Mouse (Mus musculus): Measurements from ENCODE around the gene Ttll3. TPM values are rescaled to one million over a fixed set of nuclear protein-coding genes. Genes with fewer than 3 reads are reported as not detected.

Gene Ttll3
- polyA plus RNA-seq, 1 experiment from 2014 or later = 4.8 TPM

- no peak overlapping the region for H3K4me3 ChIP-seq (ENCODE audit: low read length)
- H3K9ac ChIP-seq (ENCODE audit: low read length) = no peak overlapping the region
- H3K36me3 ChIP-seq (ENCODE audit: control insufficient read depth, insufficient read depth, low read length) = no peaks in the 10 kb centered on the region
- no peaks in the 10 kb centered on the region for H3K27me3 ChIP-seq (ENCODE audit: control insufficient read depth, insufficient read depth, low read depth, low read length)
- WGBS = 79% methylated on average over 6 of the region's 6 CpGs
- 0 out of 2 replicates have a peak, but pooled peaks cover 2% of the 10 kb centered on the region for H3K9me3 ChIP-seq (ENCODE audit: control insufficient read depth, low read length)
- H3K27ac ChIP-seq (ENCODE audit: low read length) = no peak overlapping the region
- no peaks in the 10 kb centered on the region for H3K4me1 ChIP-seq (replicated peaks; ENCODE audit: control insufficient read depth, insufficient read depth, low read length)
- no peak overlapping the region for H3K4me2 ChIP-seq (ENCODE audit: low read depth, low read length)
- ATAC-seq (ENCODE audit: low read depth) = no peak
These were observed 16.4 kb downstream of the Ttll3 start for GRCm38 (mm10) chr6:113405483-113405882.

GRCm38 (mm10) chr6:113406683-113407082 is 17.6 kb downstream of the Ttll3 start:
- Histone ChIP-seq H3K9me3 (ENCODE audit: control insufficient read depth, low read length) (0 out of 2 replicates have a peak, but pooled peaks cover 2% of the 10 kb centered on the region), H3K36me3 (ENCODE audit: control insufficient read depth, insufficient read depth, low read length) (no peaks in the 10 kb centered on the region), H3K9ac (ENCODE audit: low read length) (no peak overlapping the region), H3K4me3 (ENCODE audit: low read length) (no peak overlapping the region), H3K4me2 (ENCODE audit: low read depth, low read length) (no peak overlapping the region), H3K4me1 (replicated peaks; ENCODE audit: control insufficient read depth, insufficient read depth, low read length) (no peaks in the 10 kb centered on the region), H3K27me3 (ENCODE audit: control insufficient read depth, insufficient read depth, low read depth, low read length) (no peaks in the 10 kb centered on the region), H3K27ac (ENCODE audit: low read length) (no peak overlapping the region)
- 73% methylated on average over 9 of the region's 9 CpGs for WGBS
- ATAC-seq (ENCODE audit: low read depth) = no peak

GRCm38 (mm10) chr6:113410001-113410400 is 20.9 kb downstream of the Ttll3 start:
- 38% methylated on average over 1 of the region's 1 CpGs for WGBS
- H3K9me3 ChIP-seq (ENCODE audit: control insufficient read depth, low read length) = 0 out of 2 replicates have a peak, but pooled peaks cover 2% of the 10 kb centered on the region
- H3K36me3 ChIP-seq (ENCODE audit: control insufficient read depth, insufficient read depth, low read length) = 0 out of 2 replicates have a peak, but pooled peaks cover 1% of the 10 kb centered on the region
- H3K4me2 ChIP-seq (ENCODE audit: low read depth, low read length) = no peak overlapping the region
- H3K27me3 ChIP-seq (ENCODE audit: control insufficient read depth, insufficient read depth, low read depth, low read length) = no peaks in the 10 kb centered on the region
- ATAC-seq (ENCODE audit: low read depth) = no peak
- no peaks in the 10 kb centered on the region for H3K4me1 ChIP-seq (replicated peaks; ENCODE audit: control insufficient read depth, insufficient read depth, low read length)
- H3K4me3 ChIP-seq (ENCODE audit: low read length) = no peak overlapping the region
- H3K9ac ChIP-seq (ENCODE audit: low read length) = no peak overlapping the region
- H3K27ac ChIP-seq (ENCODE audit: low read length) = no peak overlapping the region

GRCm38 (mm10) chr6:113416416-113416815 is 27.4 kb downstream of the Ttll3 start:
- WGBS = 57% methylated on average over 5 of the region's 5 CpGs
- no peak overlapping the region for H3K4me2 ChIP-seq (ENCODE audit: low read depth, low read length)
- H3K4me1 ChIP-seq (replicated peaks; ENCODE audit: control insufficient read depth, insufficient read depth, low read length) = peaks cover 15% of the 10 kb centered on the region
- no peak overlapping the region for H3K4me3 ChIP-seq (ENCODE audit: low read length)
- peaks cover 6% of the 10 kb centered on the region; the same call in 1 of the 2 replicates for H3K36me3 ChIP-seq (ENCODE audit: control insufficient read depth, insufficient read depth, low read length)
- H3K9me3 ChIP-seq (ENCODE audit: control insufficient read depth, low read length) = no peaks in the 10 kb centered on the region
- no peak overlapping the region for H3K27ac ChIP-seq (ENCODE audit: low read length)
- no peaks in the 10 kb centered on the region for H3K27me3 ChIP-seq (ENCODE audit: control insufficient read depth, insufficient read depth, low read depth, low read length)
- H3K9ac ChIP-seq (ENCODE audit: low read length) = no peak overlapping the region
- ATAC-seq (ENCODE audit: low read depth) = no peak

GRCm38 (mm10) chr6:113418441-113419198 is 29.6 kb downstream of the Ttll3 start:
- H3K27ac ChIP-seq (ENCODE audit: low read length) = peak overlapping the region; percentile 31
- H3K9ac ChIP-seq (ENCODE audit: low read length) = peak overlapping the region; percentile 85
- 11% methylated on average over 16 of the region's 16 CpGs for WGBS
- H3K4me3 ChIP-seq (ENCODE audit: low read length) = peak overlapping the region; percentile 82
- peak; percentile 63 for ATAC-seq (ENCODE audit: low read depth)
- H3K36me3 ChIP-seq (ENCODE audit: control insufficient read depth, insufficient read depth, low read length) = peaks cover 6% of the 10 kb centered on the region; the same call in 1 of the 2 replicates
- no peaks in the 10 kb centered on the region for H3K9me3 ChIP-seq (ENCODE audit: control insufficient read depth, low read length)
- peak overlapping the region; percentile 97 for H3K4me2 ChIP-seq (ENCODE audit: low read depth, low read length)
- peaks cover 15% of the 10 kb centered on the region for H3K4me1 ChIP-seq (replicated peaks; ENCODE audit: control insufficient read depth, insufficient read depth, low read length)
- no peaks in the 10 kb centered on the region for H3K27me3 ChIP-seq (ENCODE audit: control insufficient read depth, insufficient read depth, low read depth, low read length)

GRCm38 (mm10) chr6:113419199-113419587 is 30.1 kb downstream of the Ttll3 start, which contains the start of gene Rpusd3:
TSS of gene Rpusd3 (minus strand) at chr6:113419340.
- Histone ChIP-seq H3K4me2 (ENCODE audit: low read depth, low read length) (peak within 1 kb of the TSS; percentile 97), H3K36me3 (ENCODE audit: control insufficient read depth, insufficient read depth, low read length) (peaks cover 6% of the 10 kb centered on the region; the same call in 1 of the 2 replicates), H3K4me3 (ENCODE audit: low read length) (peak within 1 kb of the TSS; percentile 82), H3K9ac (ENCODE audit: low read length) (peak within 1 kb of the TSS; percentile 85), H3K9me3 (ENCODE audit: control insufficient read depth, low read length) (no peaks in the 10 kb centered on the region), H3K27ac (ENCODE audit: low read length) (peak within 1 kb of the TSS; percentile 31), H3K27me3 (ENCODE audit: control insufficient read depth, insufficient read depth, low read depth, low read length) (no peaks in the 10 kb centered on the region), H3K4me1 (replicated peaks; ENCODE audit: control insufficient read depth, insufficient read depth, low read length) (peaks cover 15% of the 10 kb centered on the region)
- ATAC-seq (ENCODE audit: low read depth) = peak; percentile 99
- 0% methylated on average over 25 of the region's 25 CpGs for WGBS

- Histone ChIP-seq H3K27me3 (ENCODE audit: control insufficient read depth, insufficient read depth, low read depth, low read length) (no peaks in the 10 kb centered on the region), H3K4me1 (replicated peaks; ENCODE audit: control insufficient read depth, insufficient read depth, low read length) (peaks cover 11% of the 10 kb centered on the region), H3K4me2 (ENCODE audit: low read depth, low read length) (no peak overlapping the region), H3K9me3 (ENCODE audit: control insufficient read depth, low read length) (no peaks in the 10 kb centered on the region), H3K36me3 (ENCODE audit: control insufficient read depth, insufficient read depth, low read length) (no peaks in the 10 kb centered on the region), H3K4me3 (ENCODE audit: low read length) (no peak overlapping the region), H3K27ac (ENCODE audit: low read length) (no peak overlapping the region), H3K9ac (ENCODE audit: low read length) (no peak overlapping the region)
- no peak for ATAC-seq (ENCODE audit: low read depth)
- 58% methylated on average over 4 of the region's 4 CpGs for WGBS
These were observed 33.9 kb downstream of the Ttll3 start for GRCm38 (mm10) chr6:113423000-113423399.

GRCm38 (mm10) chr6:113424187-113424586 is 35.1 kb downstream of the Ttll3 start:
- WGBS = 80% methylated on average over 7 of the region's 7 CpGs
- H3K27me3 ChIP-seq (ENCODE audit: control insufficient read depth, insufficient read depth, low read depth, low read length) = no peaks in the 10 kb centered on the region
- no peak for ATAC-seq (ENCODE audit: low read depth)
- H3K4me3 ChIP-seq (ENCODE audit: low read length) = no peak overlapping the region
- H3K4me1 ChIP-seq (replicated peaks; ENCODE audit: control insufficient read depth, insufficient read depth, low read length) = peaks cover 4% of the 10 kb centered on the region; the same call in 1 of the 2 replicates
- H3K4me2 ChIP-seq (ENCODE audit: low read depth, low read length) = no peak overlapping the region
- no peaks in the 10 kb centered on the region for H3K36me3 ChIP-seq (ENCODE audit: control insufficient read depth, insufficient read depth, low read length)
- H3K27ac ChIP-seq (ENCODE audit: low read length) = no peak overlapping the region
- no peak overlapping the region for H3K9ac ChIP-seq (ENCODE audit: low read length)
- no peaks in the 10 kb centered on the region for H3K9me3 ChIP-seq (ENCODE audit: control insufficient read depth, low read length)

- Histone ChIP-seq H3K9ac (ENCODE audit: low read length) (no peak overlapping the region), H3K4me1 (replicated peaks; ENCODE audit: control insufficient read depth, insufficient read depth, low read length) (no peaks in the 10 kb centered on the region), H3K4me2 (ENCODE audit: low read depth, low read length) (no peak overlapping the region), H3K27me3 (ENCODE audit: control insufficient read depth, insufficient read depth, low read depth, low read length) (no peaks in the 10 kb centered on the region), H3K9me3 (ENCODE audit: control insufficient read depth, low read length) (no peaks in the 10 kb centered on the region), H3K36me3 (ENCODE audit: control insufficient read depth, insufficient read depth, low read length) (no peaks in the 10 kb centered on the region), H3K27ac (ENCODE audit: low read length) (no peak overlapping the region), H3K4me3 (ENCODE audit: low read length) (no peak overlapping the region)
- WGBS = 83% methylated on average over 4 of the region's 4 CpGs
- no peak for ATAC-seq (ENCODE audit: low read depth)
These were observed 37.6 kb downstream of the Ttll3 start for GRCm38 (mm10) chr6:113426696-113427095.
